Mouse (Mus musculus) MEL (cell line): ENCODE measurements around the gene Tgfbrap1. TPM values are rescaled to one million over a fixed set of nuclear protein-coding genes. Genes with fewer than 3 reads are reported as not detected.

Experiments
- DNase-seq: peaks from one replicate; pipeline ENCODE4 v3.0.0; 2011; ENCODE audit warnings: low read depth, low spot score
- H3K27ac ChIP-seq: 2 replicates; pipeline ENCODE4 v1.5.1; 2012; ENCODE audit warnings: low read depth, mild to moderate bottlenecking, control low read depth, low read length, moderate library complexity; ENCODE audit not compliant: control insufficient read depth
- H3K27me3 ChIP-seq, 2 experiments: fragments of 150-350 bp in 1 of 2; sonication (generic) in 1 of 2; 2 replicates each; pipeline ENCODE4 v1.6.1; 2012; ENCODE audit warnings: low read length in 2 of 2, mild to moderate bottlenecking in 2 of 2, improper control_type of control experiment in 1 of 2, moderate library complexity in 1 of 2; ENCODE audit not compliant: insufficient read depth in 2 of 2, control insufficient read depth in 1 of 2
- H3K36me3 ChIP-seq, 2 experiments: 2 replicates each; pipeline ENCODE4 v1.6.1; 2012 to 2014; ENCODE audit warnings: low read length in 2 of 2, improper control_type of control experiment in 1 of 2, inconsistent platforms in 1 of 2, mild to moderate bottlenecking in 1 of 2; ENCODE audit not compliant: insufficient read depth in 2 of 2, control insufficient read depth in 1 of 2
- H3K4me1 ChIP-seq, 2 experiments: fragments of 150-350 bp in 1 of 2; sonication (generic) in 1 of 2; 2 replicates each; pipeline ENCODE4 v1.6.1; 2012; ENCODE audit warnings: low read length in 2 of 2, improper control_type of control experiment in 1 of 2, mild to moderate bottlenecking in 1 of 2; ENCODE audit not compliant: insufficient read depth in 2 of 2, control insufficient read depth in 1 of 2
- H3K4me3 ChIP-seq, 2 experiments: fragments of 150-350 bp in 1 of 2; sonication (generic) in 1 of 2; 2 replicates each; pipeline ENCODE4 v1.5.1; 2012; ENCODE audit warnings: low read depth in 2 of 2, low read length in 2 of 2, mild to moderate bottlenecking in 2 of 2, moderate library complexity in 2 of 2, control low read depth in 1 of 2, improper control_type of control experiment in 1 of 2; ENCODE audit not compliant: control insufficient read depth in 1 of 2, insufficient read depth in 1 of 2
- H3K79me2 ChIP-seq: 2 replicates; pipeline ENCODE4 v1.6.1; 2012; ENCODE audit warnings: mild to moderate bottlenecking, low read length, moderate library complexity; ENCODE audit not compliant: control insufficient read depth, poor library complexity, insufficient read depth
- H3K9ac ChIP-seq: 2 replicates; pipeline ENCODE4 v1.6.1; 2012; ENCODE audit warnings: low read depth, mild to moderate bottlenecking, control low read depth, low read length, moderate library complexity; ENCODE audit not compliant: control insufficient read depth, poor library complexity, severe bottlenecking
- H3K9me3 ChIP-seq: fragments of 150-350 bp; sonication (generic); replicated peaks from 2 replicates; pipeline ENCODE4 v1.6.1; 2012; ENCODE audit warnings: mild to moderate bottlenecking, low read length, improper control_type of control experiment, moderate library complexity; ENCODE audit not compliant: insufficient read depth
- BHLHE40 ChIP-seq: IDR thresholded peaks from 2 replicates; pipeline ENCODE4 v1.6.1; 2012; ENCODE audit warnings: low read depth, mild to moderate bottlenecking, inconsistent platforms, low read length, improper control_type of control experiment, borderline replicate concordance
- CHD2 ChIP-seq: IDR thresholded peaks from 2 replicates; pipeline ENCODE4 v1.6.1; 2011; ENCODE audit warnings: low read length, improper control_type of control experiment
- CTCF ChIP-seq, 3 experiments: IDR thresholded peaks in 2 of 3; conservative IDR thresholded peaks in 1 of 3; 2 replicates each; pipeline ENCODE4 v1.5.1; 2011 to 2012; ENCODE audit warnings: low read length in 3 of 3, low read depth in 2 of 3, mild to moderate bottlenecking in 2 of 3, improper control_type of control experiment in 1 of 3, inconsistent platforms in 1 of 3, mixed read lengths in 1 of 3, moderate library complexity in 1 of 3; ENCODE audit not compliant: control insufficient read depth in 1 of 3, insufficient read depth in 1 of 3, poor library complexity in 1 of 3, severe bottlenecking in 1 of 3
- E2F4 ChIP-seq: IDR thresholded peaks from 2 replicates; pipeline ENCODE4 v1.6.1; 2011; ENCODE audit warnings: low read depth, low read length, improper control_type of control experiment, borderline replicate concordance
- ELF1 ChIP-seq: IDR thresholded peaks from 2 replicates; pipeline ENCODE4 v1.6.1; 2014; ENCODE audit warnings: low read depth, mild to moderate bottlenecking, inconsistent platforms, low read length, improper control_type of control experiment, moderate library complexity
- EP300 ChIP-seq, 2 experiments: IDR thresholded peaks; 2 replicates each; pipeline ENCODE4 v1.6.1; 2011; ENCODE audit warnings: improper control_type of control experiment in 2 of 2, low read length in 2 of 2, low read depth in 1 of 2, mild to moderate bottlenecking in 1 of 2
- ETS1 ChIP-seq: IDR thresholded peaks from 2 replicates; pipeline ENCODE4 v1.6.1; 2012; ENCODE audit warnings: low read depth, mild to moderate bottlenecking, inconsistent platforms, low read length, improper control_type of control experiment, moderate library complexity
- GABPA ChIP-seq: IDR thresholded peaks from 2 replicates; pipeline ENCODE4 v1.6.1; 2012; ENCODE audit warnings: low read depth, mild to moderate bottlenecking, inconsistent platforms, low read length, improper control_type of control experiment, moderate library complexity
- GATA1 ChIP-seq: IDR thresholded peaks from 2 replicates; pipeline ENCODE4 v1.6.1; 2011; ENCODE audit warnings: low read depth, low read length, improper control_type of control experiment
- HCFC1 ChIP-seq: IDR thresholded peaks from 2 replicates; pipeline ENCODE4 v1.6.1; 2012; ENCODE audit warnings: low read depth, mild to moderate bottlenecking, inconsistent platforms, low read length, improper control_type of control experiment, moderate library complexity
- JUND ChIP-seq: IDR thresholded peaks from 2 replicates; pipeline ENCODE4 v1.6.1; 2011; ENCODE audit warnings: low read depth, mild to moderate bottlenecking, improper control_type of control experiment, low read length
- KAT2A ChIP-seq: conservative IDR thresholded peaks from 2 replicates; pipeline ENCODE4 v1.6.1; 2012; ENCODE audit warnings: low read depth, low read length, improper control_type of control experiment, inconsistent platforms
- MAFK ChIP-seq: IDR thresholded peaks from 2 replicates; pipeline ENCODE4 v1.6.1; 2011; ENCODE audit warnings: low read depth, mild to moderate bottlenecking, low read length, improper control_type of control experiment, borderline replicate concordance
- MAX ChIP-seq: IDR thresholded peaks from 2 replicates; pipeline ENCODE4 v1.6.1; 2011; ENCODE audit warnings: low read length, improper control_type of control experiment
- MYB ChIP-seq: IDR thresholded peaks from 2 replicates; pipeline ENCODE4 v1.6.1; 2011; ENCODE audit warnings: mild to moderate bottlenecking, low read depth, low read length, improper control_type of control experiment
- MYC ChIP-seq: IDR thresholded peaks from 2 replicates; pipeline ENCODE4 v1.6.1; 2011; ENCODE audit warnings: low read depth, mild to moderate bottlenecking, low read length, improper control_type of control experiment, moderate library complexity
- NELFE ChIP-seq: IDR thresholded peaks from 2 replicates; pipeline ENCODE4 v1.6.1; 2011; ENCODE audit warnings: low read depth, low read length, improper control_type of control experiment
- NRF1 ChIP-seq: IDR thresholded peaks from 2 replicates; pipeline ENCODE4 v1.6.1; 2014; ENCODE audit warnings: low read depth, mild to moderate bottlenecking, inconsistent platforms, low read length, improper control_type of control experiment, moderate library complexity; ENCODE audit not compliant: poor library complexity, insufficient read depth, severe bottlenecking
- POLR2A ChIP-seq, 2 experiments: IDR thresholded peaks; 2 replicates each; pipeline ENCODE4 v1.6.1; 2011 to 2012; ENCODE audit warnings: low read length in 2 of 2, mild to moderate bottlenecking in 2 of 2, control low read depth in 1 of 2, improper control_type of control experiment in 1 of 2, low read depth in 1 of 2, moderate library complexity in 1 of 2; ENCODE audit not compliant: control insufficient read depth in 1 of 2, insufficient read depth in 1 of 2, poor library complexity in 1 of 2
- POLR2AphosphoS2 ChIP-seq: IDR thresholded peaks from 2 replicates; pipeline ENCODE4 v1.6.1; 2011; ENCODE audit warnings: low read length, improper control_type of control experiment
- POLR2AphosphoS5 ChIP-seq: IDR thresholded peaks from 2 replicates; pipeline ENCODE4 v1.6.1; 2012; ENCODE audit warnings: low read depth, borderline replicate concordance, mild to moderate bottlenecking, inconsistent platforms, low read length, moderate library complexity, mixed read lengths
- RAD21 ChIP-seq: IDR thresholded peaks from 2 replicates; pipeline ENCODE4 v1.6.1; 2011; ENCODE audit warnings: mild to moderate bottlenecking, low read depth, low read length, improper control_type of control experiment
- RCOR1 ChIP-seq: IDR thresholded peaks from 2 replicates; pipeline ENCODE4 v1.6.1; 2012; ENCODE audit warnings: low read depth, mild to moderate bottlenecking, inconsistent platforms, low read length, improper control_type of control experiment
- SIN3A ChIP-seq: IDR thresholded peaks from 2 replicates; pipeline ENCODE4 v1.6.1; 2012; ENCODE audit warnings: low read length, improper control_type of control experiment, inconsistent platforms
- SMC3 ChIP-seq: IDR thresholded peaks from 2 replicates; pipeline ENCODE4 v1.6.1; 2011; ENCODE audit warnings: low read depth, low read length, improper control_type of control experiment
- TAL1 ChIP-seq: IDR thresholded peaks from 2 replicates; pipeline ENCODE4 v1.6.1; 2012; ENCODE audit warnings: mild to moderate bottlenecking, inconsistent platforms, low read length, moderate library complexity, mixed read lengths
- TBP ChIP-seq: IDR thresholded peaks from 2 replicates; pipeline ENCODE4 v1.8.0; 2011; ENCODE audit warnings: low read depth, low read length, improper control_type of control experiment
- TCF12 ChIP-seq: IDR thresholded peaks from 2 replicates; pipeline ENCODE4 v1.6.1; 2014; ENCODE audit warnings: low read depth, mild to moderate bottlenecking, inconsistent platforms, low read length, improper control_type of control experiment, moderate library complexity
- UBTF ChIP-seq: IDR thresholded peaks from 2 replicates; pipeline ENCODE4 v1.6.1; 2012; ENCODE audit warnings: low read depth, mild to moderate bottlenecking, inconsistent platforms, low read length, improper control_type of control experiment, moderate library complexity, borderline replicate concordance; ENCODE audit not compliant: insufficient read depth
- USF1 ChIP-seq: IDR thresholded peaks from 2 replicates; pipeline ENCODE4 v1.6.1; 2014; ENCODE audit warnings: low read depth, mild to moderate bottlenecking, inconsistent platforms, low read length, improper control_type of control experiment, moderate library complexity
- USF2 ChIP-seq, 2 experiments: IDR thresholded peaks; 2 replicates each; pipeline ENCODE4 v1.6.1; 2011 to 2012; ENCODE audit warnings: improper control_type of control experiment in 2 of 2, low read length in 2 of 2, borderline replicate concordance in 1 of 2, inconsistent platforms in 1 of 2, low read depth in 1 of 2, mild to moderate bottlenecking in 1 of 2; ENCODE audit not compliant: insufficient read depth in 1 of 2
- ZC3H11A ChIP-seq: IDR thresholded peaks from 2 replicates; pipeline ENCODE4 v1.6.1; 2012; ENCODE audit warnings: low read depth, mild to moderate bottlenecking, inconsistent platforms, low read length, improper control_type of control experiment
- ZKSCAN1 ChIP-seq: IDR thresholded peaks from 2 replicates; pipeline ENCODE4 v1.6.1; 2012; ENCODE audit warnings: low read depth, mild to moderate bottlenecking, inconsistent platforms, low read length, improper control_type of control experiment, moderate library complexity
- ZMIZ1 ChIP-seq: IDR thresholded peaks from 2 replicates; pipeline ENCODE4 v1.6.1; 2012; ENCODE audit warnings: low read depth, mild to moderate bottlenecking, inconsistent platforms, low read length, improper control_type of control experiment, moderate library complexity
- polyA plus RNA-seq, 2 experiments: library from polyadenylated mRNA; stranded (reverse) in 1 of 2; unstranded in 1 of 2; fragments of >175 nt in 1 of 2; fragments of >200 nt in 1 of 2; gene quantifications; 2 replicates each; pipeline versions ENCODE4 v1.2.1 to v1.2.4; 2012; ENCODE audit warnings: low replicate concordance in 2 of 2, low read depth in 1 of 2; ENCODE audit not compliant: insufficient read length in 2 of 2, insufficient read depth in 1 of 2, missing spikeins in 1 of 2
- total RNA-seq: library from RNA; depleted of rRNA; stranded (reverse); fragments of 300-350 nt; gene quantifications from 2 replicates; pipeline ENCODE4 v1.2.3, GENCODE M21; 2012; rRNA removed

The Tgfbrap1 gene
- 7.9 and 9.2 TPM in 2 replicates for total RNA-seq
- polyA plus RNA-seq, result 10 to 100 TPM in 1 of 2 experiments, not detected in 1; 17.6 TPM

DNA sequence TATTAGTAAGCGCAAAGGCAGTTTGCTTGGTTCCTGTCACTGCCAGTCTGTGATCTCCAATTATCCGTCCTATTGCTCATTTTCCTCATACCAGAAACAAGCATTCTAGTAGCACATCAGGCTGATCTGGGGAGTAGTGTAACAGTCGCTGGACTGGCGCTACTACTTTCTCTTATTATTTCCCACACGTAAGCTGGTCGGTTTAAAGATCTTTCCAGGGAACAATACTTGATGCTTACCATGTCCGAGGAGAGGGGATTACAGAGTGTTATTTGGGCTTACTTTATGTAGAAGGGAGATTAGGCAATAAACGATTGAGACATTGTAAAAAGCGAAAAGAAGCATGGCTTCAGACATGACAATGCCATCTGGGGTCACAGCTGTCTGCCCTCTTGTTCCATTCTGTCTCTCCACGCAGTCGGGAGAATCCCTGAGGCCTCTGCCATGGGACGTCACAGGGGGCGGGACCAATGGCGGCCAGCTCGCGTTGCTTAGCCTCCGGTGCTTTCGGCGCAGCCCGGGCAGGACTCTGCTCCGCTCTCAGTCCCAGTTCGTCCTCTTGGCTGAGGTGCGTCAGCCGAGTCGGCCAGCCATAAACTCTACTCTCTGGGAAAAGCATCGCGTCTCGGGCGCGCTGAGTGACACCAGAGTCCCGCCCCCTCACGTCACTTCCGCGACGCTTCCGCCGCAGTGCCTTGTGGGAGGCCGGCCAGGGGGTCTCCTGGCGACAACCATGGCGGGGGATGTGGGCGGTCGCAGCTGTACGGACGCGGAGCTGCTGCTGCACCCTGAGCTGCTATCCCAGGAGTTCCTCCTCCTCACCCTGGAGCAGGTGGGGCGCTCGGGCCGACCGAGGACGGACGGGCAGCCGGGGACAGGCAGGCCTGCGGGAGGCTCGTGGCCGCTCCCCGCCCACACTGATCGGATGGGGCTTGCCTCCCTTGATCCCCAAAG is at the start of gene Tgfbrap1, which contains the start of gene AI597479:
Tgfbrap1 (minus strand) TSS at position 607 of the 954 bp plus-strand sequence.
AI597479 (plus strand) TSS at position 680 of the 954 bp plus-strand sequence.
- DNase-seq, result peak; percentile 94
- TF ChIP-seq TBP (peak; percentile 72), USF1 (no peak), JUND (no peak), SIN3A (peak; percentile 86), GATA1 (no peak), USF2 (IDR thresholded peaks at IDR 0.05; ENCODE audit: borderline replicate concordance in 1 of 2, insufficient read depth in 1 of 2, low read depth in 1 of 2, low read length in 2 of 2) (no peak), RAD21 (no peak), HCFC1 (peak; percentile 92), MAX (peak; percentile 41; the same call in 1 of the 2 replicates), NELFE (peak; percentile 82), RCOR1 (no peak), ZC3H11A (no peak), MAFK (no peak), ZMIZ1 (peak; percentile 66; the same call in 1 of the 2 replicates), CTCF (IDR thresholded peaks at IDR 0.05 in 2 of 3, conservative IDR thresholded peaks at IDR 0.05 in 1 of 3; ENCODE audit: control insufficient read depth in 1 of 3, insufficient read depth in 1 of 3, low read depth in 2 of 3, low read length in 3 of 3, poor library complexity in 1 of 3, severe bottlenecking in 1 of 3) (no peak), MYB (no peak), CHD2 (no peak), NRF1 (no peak), ETS1 (peak; percentile 8; the same call in 1 of the 2 replicates), ZKSCAN1 (no peak), UBTF (no peak), POLR2AphosphoS5 (no peak), TAL1 (no peak), TCF12 (peak; percentile 56; the same call in 1 of the 2 replicates), E2F4 (no peak), BHLHE40 (no peak), ELF1 (peak; percentile 82), GABPA (no peak), KAT2A (peak; percentile 73; the same call in 1 of the 2 replicates), POLR2A (IDR thresholded peaks at IDR 0.05; ENCODE audit: control insufficient read depth in 1 of 2, insufficient read depth in 1 of 2, low read depth in 1 of 2, low read length in 2 of 2, poor library complexity in 1 of 2) (peak; percentile 80 to 86), MYC (peak; percentile 42; the same call in 1 of the 2 replicates), SMC3 (no peak), POLR2AphosphoS2 (peak; percentile 72), EP300 (IDR thresholded peaks at IDR 0.05; ENCODE audit: low read depth in 1 of 2, low read length in 2 of 2) (0 out of 4 replicates have a peak, but pooled peaks of 1 of the 2 experiments have one; percentile 10)

More for the DNA sequence above, at the start of gene Tgfbrap1, which contains the start of gene AI597479:
- Histone ChIP-seq H3K27ac (peak within 1 kb of the TSS; percentile 95), H3K36me3 (peaks cover 0 to 12% of the 10 kb centered on the region in 2 experiments), H3K4me3 (peak within 1 kb of the TSS; percentile 94), H3K4me1 (peaks cover 5 to 8% of the 10 kb centered on the region in 2 experiments; a peak in 3 of 4 replicates), H3K27me3 (no peaks in the 10 kb centered on the region), H3K9ac (peak within 1 kb of the TSS; percentile 86), H3K79me2 (peaks cover 9% of the 10 kb centered on the region; the same call in 1 of the 2 replicates), H3K9me3 (no peaks in the 10 kb centered on the region)
